Mouse (Mus musculus): ENCODE measurements at regions not wholly inside any gene's neighbourhood (a gene's known extent, or its start where the extent isn't known, plus 50 kb on each side); places are given as distances from the start of the nearest gene placed in this dataset.

GRCm38 (mm10) chr13:110627136-110627535, 232.3 kb downstream of the Plk2 start:
- no peak for TF ChIP-seq POLR2A (IDR thresholded peaks at IDR 0.05; ENCODE audit: control insufficient read depth in 1 of 2, insufficient read depth in 1 of 2, low read depth in 1 of 2, low read length in 2 of 2, poor library complexity in 1 of 2)
- TF ChIP-seq CTCF (IDR thresholded peaks at IDR 0.05 in 2 of 3, conservative IDR thresholded peaks at IDR 0.05 in 1 of 3; ENCODE audit: control insufficient read depth in 1 of 3, insufficient read depth in 1 of 3, low read depth in 2 of 3, low read length in 3 of 3, poor library complexity in 1 of 3, severe bottlenecking in 1 of 3) = no peak
- TF ChIP-seq GATA1 (IDR thresholded peaks at IDR 0.05; ENCODE audit: low read depth, low read length) = no peak
- no peak for TF ChIP-seq MAX (IDR thresholded peaks at IDR 0.05; ENCODE audit: low read length)
- TF ChIP-seq POLR2AphosphoS2 (IDR thresholded peaks at IDR 0.05; ENCODE audit: low read length) = no peak
- TF ChIP-seq USF1 (IDR thresholded peaks at IDR 0.05; ENCODE audit: low read depth, low read length) = no peak
- TF ChIP-seq SIN3A (IDR thresholded peaks at IDR 0.05; ENCODE audit: low read length) = no peak
- no peak for TF ChIP-seq MYC (IDR thresholded peaks at IDR 0.05; ENCODE audit: low read depth, low read length)
- TF ChIP-seq EP300 (IDR thresholded peaks at IDR 0.05; ENCODE audit: low read depth in 1 of 2, low read length in 2 of 2) = no peak
- TF ChIP-seq ZC3H11A (IDR thresholded peaks at IDR 0.05; ENCODE audit: low read depth, low read length) = no peak
- no peak for TF ChIP-seq ZMIZ1 (IDR thresholded peaks at IDR 0.05; ENCODE audit: low read depth, low read length)
- no peak for TF ChIP-seq CHD1 (IDR thresholded peaks at IDR 0.05; ENCODE audit: low read depth, low read length)
